Mouse (Mus musculus) forebrain, embryonic 15.5 days (tissue): ENCODE data around the gene Ncmap. TPM values are rescaled to one million over a fixed set of nuclear protein-coding genes. Genes with fewer than 3 reads are reported as not detected.
A peak's percentile ranks its signal among the peaks of the same experiment; 100 is the strongest.

Experiments
- ATAC-seq: fragments of 200-750 bp; cut with Nextera tagmentation; replicated peaks from 2 replicates; pipeline ENCODE4 v1.8.0; 2017; ENCODE audit warnings: mild to moderate bottlenecking, moderate TSS enrichment, moderate library complexity
- H3K27ac ChIP-seq: fragments of 300-500 bp; sonication (generic); replicated peaks from 2 replicates; pipeline ENCODE4 v1.5.1; 2015; ENCODE audit warnings: mild to moderate bottlenecking, inconsistent platforms
- H3K27me3 ChIP-seq: fragments of 300-500 bp; sonication (generic); 2 replicates; pipeline ENCODE4 v1.6.1; 2015; ENCODE audit warnings: inconsistent platforms
- H3K36me3 ChIP-seq: fragments of 300-500 bp; sonication (generic); 2 replicates; pipeline ENCODE4 v1.6.1; 2015; ENCODE audit warnings: mild to moderate bottlenecking, inconsistent platforms
- H3K4me1 ChIP-seq: fragments of 300-500 bp; sonication (generic); 2 replicates; pipeline ENCODE4 v1.6.1; 2015; ENCODE audit warnings: inconsistent platforms
- H3K4me2 ChIP-seq: fragments of 300-500 bp; sonication (generic); replicated peaks from 2 replicates; pipeline ENCODE4 v1.6.1; 2015; ENCODE audit warnings: mild to moderate bottlenecking, inconsistent platforms
- H3K4me3 ChIP-seq: fragments of 300-500 bp; sonication (generic); 2 replicates; pipeline ENCODE4 v1.5.1; 2015; ENCODE audit warnings: mild to moderate bottlenecking, inconsistent platforms
- H3K9ac ChIP-seq: fragments of 300-500 bp; sonication (generic); replicated peaks from 2 replicates; pipeline ENCODE4 v1.6.1; 2015; ENCODE audit warnings: mild to moderate bottlenecking, inconsistent platforms
- H3K9me3 ChIP-seq: fragments of 300-500 bp; sonication (generic); 2 replicates; pipeline ENCODE4 v1.6.1; 2016; ENCODE audit warnings: inconsistent platforms
- WGBS: fragments of 180-500 bp; shearing (Covaris S2); methylation state at CpG from one replicate; pipeline ENCODE4 v1.1.7; 2015; ENCODE audit warnings: mixed read lengths; 5-methylcytosine and 5-hydroxymethylcytosine counted together
- polyA plus RNA-seq: library from polyadenylated mRNA; unstranded; fragments of >200 nt; fragmentation: Nextera tagmentation; extraction: Ambion mirVana; gene quantifications from 2 replicates; pipeline ENCODE4 v1.2.1, GENCODE M21; 2015

Ncmap gene
- polyA plus RNA-seq, 1 experiment from 2014 or later = 0.50 TPM

- Histone ChIP-seq H3K4me3 (no peak overlapping the region), H3K27ac (no peak overlapping the region), H3K9ac (no peak overlapping the region), H3K4me1 (peaks cover 6% of the 10 kb centered on the region; the same call in 1 of the 2 replicates), H3K36me3 (peaks cover 3% of the 10 kb centered on the region; the same call in 1 of the 2 replicates), H3K4me2 (no peak overlapping the region), H3K9me3 (no peaks in the 10 kb centered on the region), H3K27me3 (no peaks in the 10 kb centered on the region)
- ATAC-seq = no peak
- WGBS = 87% methylated on average over 7 of the region's 7 CpGs
Observed at GRCm38 (mm10) chr4:135426587-135426986, 28.6 kb upstream of the Ncmap start.

GRCm38 (mm10) chr4:135425625-135426024 lies 27.6 kb upstream of the Ncmap start:
- ATAC-seq = peak; percentile 57; the same call in 1 of the 2 replicates
- 62% methylated on average over 9 of the region's 9 CpGs for WGBS

DNA sequence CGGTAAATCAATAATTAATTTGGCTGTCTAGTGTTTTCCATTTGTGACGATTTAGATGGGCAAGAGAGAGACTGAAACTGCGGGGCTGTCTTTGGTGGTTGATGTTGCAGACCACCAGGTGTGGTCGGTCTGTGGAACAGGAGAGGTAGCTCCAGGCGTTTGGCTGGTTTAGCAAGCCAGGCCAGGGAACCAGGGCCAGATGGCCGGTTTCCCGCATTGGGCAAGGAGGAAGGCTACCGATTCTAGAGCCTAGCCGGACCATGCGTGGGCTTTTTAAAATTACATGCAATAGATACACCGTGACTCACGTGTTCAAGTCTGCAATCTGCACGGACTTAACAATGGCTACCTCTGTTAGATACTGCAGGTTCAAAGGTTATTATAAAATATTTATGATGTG lies 22.9 kb upstream of the Ncmap start:
- H3K9ac ChIP-seq = no peak overlapping the region
- ATAC-seq = no peak
- peaks cover 15% of the 10 kb centered on the region; the same call in 1 of the 2 replicates for H3K36me3 ChIP-seq
- H3K27me3 ChIP-seq = no peaks in the 10 kb centered on the region
- H3K4me1 ChIP-seq = peaks cover 6% of the 10 kb centered on the region; the same call in 1 of the 2 replicates
- H3K4me3 ChIP-seq = no peak overlapping the region
- 94% methylated on average over 13 of the region's 13 CpGs for WGBS
- no peak overlapping the region for H3K27ac ChIP-seq
- H3K4me2 ChIP-seq = no peak overlapping the region
- H3K9me3 ChIP-seq = no peaks in the 10 kb centered on the region

More at GRCm38 (mm10) chr4:135425625-135426024, 27.6 kb upstream of the Ncmap start:
- no peak overlapping the region for H3K4me3 ChIP-seq
- no peak overlapping the region for H3K9ac ChIP-seq
- H3K27ac ChIP-seq = no peak overlapping the region
- H3K36me3 ChIP-seq = peaks cover 3% of the 10 kb centered on the region; the same call in 1 of the 2 replicates
- H3K27me3 ChIP-seq = no peaks in the 10 kb centered on the region
- no peaks in the 10 kb centered on the region for H3K9me3 ChIP-seq
- peaks cover 6% of the 10 kb centered on the region; the same call in 1 of the 2 replicates for H3K4me1 ChIP-seq
- no peak overlapping the region for H3K4me2 ChIP-seq

DNA sequence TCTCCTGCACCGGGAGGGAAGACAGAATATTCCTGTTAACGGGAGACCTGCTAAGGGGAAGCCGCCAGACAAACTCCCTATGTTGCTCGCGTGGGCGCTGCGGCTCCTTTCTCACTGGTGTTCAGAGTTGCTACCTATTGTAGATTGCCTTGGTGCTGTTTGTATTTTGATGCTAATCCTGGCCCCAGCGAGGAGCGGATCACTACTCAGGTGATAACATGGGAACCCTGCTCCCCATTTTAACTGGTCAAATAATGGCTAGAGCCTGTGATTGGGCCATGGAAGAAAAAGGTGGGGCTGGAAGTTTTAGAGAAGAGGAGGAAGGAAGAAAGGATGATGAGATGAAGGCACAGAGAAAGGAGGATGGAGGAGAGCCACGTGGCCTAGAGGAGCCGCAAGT lies 22.4 kb upstream of the Ncmap start:
- Histone ChIP-seq H3K27me3 (no peaks in the 10 kb centered on the region), H3K4me3 (no peak overlapping the region), H3K4me1 (peaks cover 6% of the 10 kb centered on the region; the same call in 1 of the 2 replicates), H3K9me3 (no peaks in the 10 kb centered on the region), H3K27ac (no peak overlapping the region), H3K9ac (no peak overlapping the region), H3K36me3 (peaks cover 18% of the 10 kb centered on the region; the same call in 1 of the 2 replicates), H3K4me2 (no peak overlapping the region)
- WGBS = 82% methylated on average over 11 of the region's 11 CpGs
- ATAC-seq = no peak

DNA sequence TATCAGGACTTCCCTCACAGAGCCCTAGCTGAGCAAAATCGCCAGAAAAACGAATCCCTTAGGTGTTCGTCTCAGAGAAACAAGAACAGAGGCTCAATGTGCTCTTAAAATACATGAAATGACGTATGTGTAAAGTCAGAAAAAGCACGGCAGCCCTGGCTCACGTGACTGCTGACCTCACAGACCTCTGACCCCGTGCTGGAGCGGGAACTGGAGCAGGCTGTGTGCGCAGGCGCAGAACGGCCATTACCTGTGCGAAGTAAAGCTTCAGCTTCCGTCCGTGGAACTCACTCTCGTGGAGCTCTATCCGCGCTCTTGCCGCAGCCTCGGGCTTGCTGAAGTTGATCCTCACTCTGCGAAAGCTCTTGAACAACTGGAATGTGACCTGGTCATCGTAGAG lies 22.0 kb upstream of the Ncmap start:
- H3K4me2 ChIP-seq = no peak overlapping the region
- 93% methylated on average over 21 of the region's 21 CpGs for WGBS
- H3K36me3 ChIP-seq = peaks cover 17% of the 10 kb centered on the region; the same call in 1 of the 2 replicates

GRCm38 (mm10) chr4:135416367-135416766 lies 18.3 kb upstream of the Ncmap start:
- WGBS = 95% methylated on average over 21 of the region's 21 CpGs

More for the DNA sequence above, 22.0 kb upstream of the Ncmap start:
- ATAC-seq = no peak
- Histone ChIP-seq H3K4me1 (peaks cover 2% of the 10 kb centered on the region; the same call in 1 of the 2 replicates), H3K27ac (no peak overlapping the region), H3K27me3 (no peaks in the 10 kb centered on the region), H3K4me3 (no peak overlapping the region), H3K9me3 (no peaks in the 10 kb centered on the region), H3K9ac (no peak overlapping the region)

DNA sequence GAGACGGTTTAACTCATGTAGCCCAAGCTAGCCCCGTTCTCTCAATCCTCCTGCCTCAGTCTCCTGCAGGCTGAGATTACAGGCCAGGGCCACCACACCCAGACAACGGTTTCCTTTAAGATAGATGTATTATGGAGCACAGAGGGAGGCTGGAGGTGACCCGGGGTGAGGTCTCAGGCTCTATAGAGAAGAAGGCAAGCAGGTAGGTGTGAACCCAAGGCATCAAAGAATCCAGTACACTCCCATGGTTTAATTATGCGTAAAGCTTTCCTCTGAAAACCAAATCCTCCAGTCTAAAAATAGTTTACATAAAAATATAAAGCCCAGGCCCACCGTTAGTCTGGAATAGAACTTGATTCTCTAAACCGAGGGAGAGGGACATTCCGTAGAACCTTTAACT lies 15.5 kb upstream of the Ncmap start:
- no peaks in the 10 kb centered on the region for H3K9me3 ChIP-seq
- no peak for ATAC-seq
- H3K4me2 ChIP-seq = no peak overlapping the region
- no peak overlapping the region for H3K4me3 ChIP-seq
- no peaks in the 10 kb centered on the region for H3K27me3 ChIP-seq
- peaks cover 10% of the 10 kb centered on the region; the same call in 1 of the 2 replicates for H3K36me3 ChIP-seq
- H3K4me1 ChIP-seq = no peaks in the 10 kb centered on the region
- no peak overlapping the region for H3K9ac ChIP-seq
- H3K27ac ChIP-seq = no peak overlapping the region
- 81% methylated on average over 8 of the region's 8 CpGs for WGBS

More at GRCm38 (mm10) chr4:135416367-135416766, 18.3 kb upstream of the Ncmap start:
- no peak overlapping the region for H3K9ac ChIP-seq
- no peak for ATAC-seq
- H3K27ac ChIP-seq = no peak overlapping the region
- H3K4me1 ChIP-seq = no peaks in the 10 kb centered on the region
- H3K9me3 ChIP-seq = no peaks in the 10 kb centered on the region
- H3K27me3 ChIP-seq = no peaks in the 10 kb centered on the region
- H3K36me3 ChIP-seq = peaks cover 15% of the 10 kb centered on the region; the same call in 1 of the 2 replicates
- no peak overlapping the region for H3K4me2 ChIP-seq
- H3K4me3 ChIP-seq = no peak overlapping the region

DNA sequence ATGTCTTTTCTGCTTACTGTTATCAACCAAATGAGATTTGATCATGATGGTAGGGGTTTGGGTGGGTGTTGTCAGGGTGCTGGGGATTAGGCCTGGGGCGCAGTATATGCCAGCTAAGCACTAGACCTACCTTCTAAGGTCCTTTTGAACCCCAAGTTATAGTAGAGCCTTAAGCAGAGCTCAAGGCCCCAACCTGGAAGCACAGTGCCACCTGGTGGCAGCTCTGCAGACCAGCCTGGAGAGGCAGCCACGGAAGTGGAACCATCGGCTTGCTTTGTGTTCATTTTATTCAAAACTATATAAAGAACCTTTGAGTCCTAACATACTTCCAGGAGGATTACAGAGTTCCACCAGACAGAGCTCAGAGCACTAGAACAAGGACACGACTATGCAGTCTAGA lies 13.6 kb upstream of the Ncmap start:
- no peak overlapping the region for H3K27ac ChIP-seq
- no peak for ATAC-seq
- 36% methylated on average over 4 of the region's 4 CpGs for WGBS
- no peaks in the 10 kb centered on the region for H3K9me3 ChIP-seq
- H3K9ac ChIP-seq = no peak overlapping the region
- no peak overlapping the region for H3K4me2 ChIP-seq
- no peaks in the 10 kb centered on the region for H3K4me1 ChIP-seq
- H3K4me3 ChIP-seq = no peak overlapping the region
- H3K36me3 ChIP-seq = 0 out of 2 replicates have a peak, but pooled peaks cover 5% of the 10 kb centered on the region
- H3K27me3 ChIP-seq = no peaks in the 10 kb centered on the region

DNA sequence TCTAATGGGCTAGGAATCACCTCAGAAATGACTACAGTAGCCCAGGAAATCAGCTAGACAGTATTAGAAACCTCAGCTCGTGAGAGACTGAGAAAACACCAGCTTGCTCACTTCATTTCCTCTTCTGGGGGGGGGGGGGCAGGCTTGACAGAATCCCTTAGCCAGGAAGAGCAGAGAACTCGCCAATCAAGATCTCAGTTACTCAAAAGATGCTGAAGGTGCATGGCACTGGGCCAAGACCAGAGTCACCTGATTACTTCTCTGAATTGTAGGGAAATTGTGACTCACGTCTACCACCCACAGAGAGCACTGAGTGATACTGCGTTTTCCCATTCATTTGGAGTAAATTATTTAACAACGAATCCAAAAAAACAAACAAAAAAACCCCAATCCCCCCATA lies 8.2 kb upstream of the Ncmap start:
- WGBS = 29% methylated on average over 5 of the region's 5 CpGs
- H3K9ac ChIP-seq = no peak overlapping the region
- H3K4me2 ChIP-seq = no peak overlapping the region
- no peak for ATAC-seq
- no peak overlapping the region for H3K4me3 ChIP-seq
- H3K27ac ChIP-seq = no peak overlapping the region
- no peaks in the 10 kb centered on the region for H3K27me3 ChIP-seq
- H3K36me3 ChIP-seq = no peaks in the 10 kb centered on the region
- H3K4me1 ChIP-seq = no peaks in the 10 kb centered on the region
- H3K9me3 ChIP-seq = no peaks in the 10 kb centered on the region

- Histone ChIP-seq H3K4me1 (no peaks in the 10 kb centered on the region), H3K27ac (no peak overlapping the region), H3K4me2 (no peak overlapping the region), H3K36me3 (no peaks in the 10 kb centered on the region), H3K4me3 (no peak overlapping the region), H3K9ac (no peak overlapping the region), H3K27me3 (no peaks in the 10 kb centered on the region), H3K9me3 (no peaks in the 10 kb centered on the region)
- 91% methylated on average over 2 of the region's 2 CpGs for WGBS
- ATAC-seq = no peak
Observed at GRCm38 (mm10) chr4:135404916-135405315, 6.9 kb upstream of the Ncmap start.

GRCm38 (mm10) chr4:135404048-135404447 lies 6.0 kb upstream of the Ncmap start:
- Histone ChIP-seq H3K36me3 (no peaks in the 10 kb centered on the region), H3K9me3 (no peaks in the 10 kb centered on the region), H3K4me2 (no peak overlapping the region), H3K9ac (no peak overlapping the region), H3K4me1 (no peaks in the 10 kb centered on the region), H3K27ac (no peak overlapping the region), H3K27me3 (peaks cover 6% of the 10 kb centered on the region; the same call in 1 of the 2 replicates), H3K4me3 (no peak overlapping the region)
- ATAC-seq = no peak
- 82% methylated on average over 10 of the region's 10 CpGs for WGBS

GRCm38 (mm10) chr4:135401881-135402280 lies 3.9 kb upstream of the Ncmap start:
- ATAC-seq = no peak
- Histone ChIP-seq H3K9ac (no peak overlapping the region), H3K4me1 (peaks cover 9% of the 10 kb centered on the region), H3K27me3 (peaks cover 22% of the 10 kb centered on the region), H3K36me3 (no peaks in the 10 kb centered on the region), H3K27ac (no peak overlapping the region), H3K4me3 (no peak overlapping the region), H3K4me2 (no peak overlapping the region), H3K9me3 (no peaks in the 10 kb centered on the region)
- 12% methylated on average over 7 of the region's 7 CpGs for WGBS

DNA sequence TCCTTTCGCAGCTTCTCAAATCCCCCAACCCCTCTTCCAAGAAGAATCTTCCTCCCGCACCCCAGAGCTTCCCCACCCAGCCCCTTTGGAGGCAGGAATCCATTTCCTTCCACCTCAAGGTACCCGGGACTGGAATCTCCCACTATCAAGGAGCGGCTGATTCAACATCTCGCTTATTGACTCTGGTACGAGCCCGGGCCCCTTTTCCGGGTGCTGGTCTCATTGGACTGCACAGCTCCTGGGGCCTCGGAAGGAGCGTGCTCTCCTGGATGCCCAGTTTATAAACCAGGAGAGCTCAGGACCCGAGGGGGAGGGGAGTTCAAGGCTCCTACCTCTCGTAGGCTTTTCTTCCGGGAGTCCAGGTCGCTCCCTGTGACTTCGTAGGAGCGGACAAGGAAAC lies 476 bp downstream of the Ncmap start:
- no peak for ATAC-seq
- H3K9me3 ChIP-seq = no peaks in the 10 kb centered on the region
- WGBS = 4% methylated on average over 16 of the region's 16 CpGs
- H3K4me1 ChIP-seq = peaks cover 9% of the 10 kb centered on the region
- H3K4me3 ChIP-seq = peak overlapping the region; percentile 29
- no peak overlapping the region for H3K27ac ChIP-seq
- H3K27me3 ChIP-seq = peaks cover 32% of the 10 kb centered on the region
- H3K36me3 ChIP-seq = no peaks in the 10 kb centered on the region
- no peak overlapping the region for H3K9ac ChIP-seq
- H3K4me2 ChIP-seq = peak overlapping the region; percentile 47
